Mouse (Mus musculus) stomach, embryonic 14.5 days (tissue): ENCODE results near the gene Adk. TPM values are rescaled to one million over a fixed set of nuclear protein-coding genes. Genes with fewer than 3 reads are reported as not detected.

Experiments used
- ATAC-seq: fragments of 200-750 bp; cut with Nextera tagmentation; 2 replicates; pipeline ENCODE4 v1.8.0; 2017; ENCODE audit warnings: low read depth, moderate TSS enrichment; ENCODE audit not compliant: insufficient number of reproducible peaks, insufficient read depth, low FRiP score
- H3K27ac ChIP-seq: fragments of 300-500 bp; sonication (generic); 2 replicates; pipeline ENCODE4 v1.5.1; 2014; ENCODE audit warnings: mild to moderate bottlenecking, low read length, moderate library complexity, mixed read lengths
- H3K27me3 ChIP-seq: fragments of 300-500 bp; sonication (generic); 2 replicates; pipeline ENCODE4 v1.6.1; 2014; ENCODE audit warnings: low read length, control low read depth, mixed read lengths; ENCODE audit not compliant: control insufficient read depth, insufficient read depth
- H3K36me3 ChIP-seq: fragments of 300-500 bp; sonication (generic); 2 replicates; pipeline ENCODE4 v1.6.1; 2014; ENCODE audit warnings: mild to moderate bottlenecking, control low read depth, low read length, moderate library complexity, mixed read lengths; ENCODE audit not compliant: control insufficient read depth, insufficient read depth
- H3K4me1 ChIP-seq: fragments of 300-500 bp; sonication (generic); 2 replicates; pipeline ENCODE4 v1.6.1; 2014; ENCODE audit warnings: low read length, control low read depth, mixed read lengths; ENCODE audit not compliant: control insufficient read depth, insufficient read depth
- H3K4me2 ChIP-seq: fragments of 300-500 bp; sonication (generic); replicated peaks from 2 replicates; pipeline ENCODE4 v1.6.1; 2014; ENCODE audit warnings: low read depth, low read length, control low read depth
- H3K4me3 ChIP-seq: fragments of 300-500 bp; sonication (generic); 2 replicates; pipeline ENCODE4 v1.5.1; 2014; ENCODE audit warnings: low read depth, low read length, control low read depth
- H3K9ac ChIP-seq: fragments of 300-500 bp; sonication (generic); replicated peaks from 2 replicates; pipeline ENCODE4 v1.6.1; 2014; ENCODE audit warnings: low read depth, mild to moderate bottlenecking, control low read depth, low read length, moderate library complexity, mixed read lengths
- H3K9me3 ChIP-seq: fragments of 300-500 bp; sonication (generic); 2 replicates; pipeline ENCODE4 v1.6.1; 2016; ENCODE audit warnings: low read depth, low read length, control low read depth; ENCODE audit not compliant: control insufficient read depth
- WGBS: fragments of 180-500 bp; shearing (Covaris S2); extraction: QIAGEN DNeasy Blood & Tissue Kit; methylation state at CpG from one replicate; pipeline ENCODE4 v1.1.7; 2014; 5-methylcytosine and 5-hydroxymethylcytosine counted together
- polyA plus RNA-seq: library from polyadenylated mRNA; unstranded; fragments of >200 nt; fragmentation: Nextera tagmentation; extraction: Ambion mirVana; gene quantifications from 2 replicates; pipeline ENCODE4 v1.2.1, GENCODE M21; 2014

Adk gene
- 139 and 145 TPM in 2 replicates for polyA plus RNA-seq

- WGBS: under 1% methylated on average over 46 of the region's 48 CpGs
- H3K9me3 ChIP-seq: no peaks in the 10 kb centered on the region
- ATAC-seq: peak; percentile 97
Measured at GRCm38 (mm10) chr14:21052112-21052780, at the start of gene Adk, which contains the start of gene Ap3m1. Adk (plus strand) TSS chr14:21052574. Ap3m1 (minus strand) TSS chr14:21052508.

GRCm38 (mm10) chr14:21013800-21014334 is 38.5 kb upstream of the Adk start:
- WGBS: 89% methylated on average over 5 of the region's 5 CpGs
- H3K27ac ChIP-seq: no peak overlapping the region
- H3K4me2 ChIP-seq: no peak overlapping the region
- no peaks in the 10 kb centered on the region for H3K27me3 ChIP-seq
- peaks cover 18% of the 10 kb centered on the region for H3K36me3 ChIP-seq
- no peaks in the 10 kb centered on the region for H3K9me3 ChIP-seq
- no peak overlapping the region for H3K9ac ChIP-seq
- no peaks in the 10 kb centered on the region for H3K4me1 ChIP-seq
- no peak overlapping the region for H3K4me3 ChIP-seq
- no peak for ATAC-seq

More at GRCm38 (mm10) chr14:21052112-21052780, at the start of gene Adk, which contains the start of gene Ap3m1:
- Histone ChIP-seq H3K36me3 (no peaks in the 10 kb centered on the region), H3K4me1 (0 out of 2 replicates have a peak, but pooled peaks cover 4% of the 10 kb centered on the region), H3K27ac (peak within 1 kb of the TSS; percentile 89), H3K4me3 (peak within 1 kb of the TSS; percentile 94), H3K4me2 (peak within 1 kb of the TSS; percentile 60), H3K27me3 (no peaks in the 10 kb centered on the region), H3K9ac (peak within 1 kb of the TSS; percentile 66)

GRCm38 (mm10) chr14:21017871-21018270 is 34.5 kb upstream of the Adk start:
- 92% methylated on average over 5 of the region's 5 CpGs for WGBS
- Histone ChIP-seq H3K4me3 (no peak overlapping the region), H3K36me3 (peaks cover 44% of the 10 kb centered on the region), H3K4me2 (no peak overlapping the region), H3K27ac (no peak overlapping the region), H3K4me1 (no peaks in the 10 kb centered on the region), H3K9me3 (no peaks in the 10 kb centered on the region), H3K9ac (no peak overlapping the region), H3K27me3 (no peaks in the 10 kb centered on the region)
- ATAC-seq: no peak

- Histone ChIP-seq H3K27ac (no peak overlapping the region), H3K4me2 (no peak overlapping the region), H3K4me3 (no peak overlapping the region), H3K4me1 (no peaks in the 10 kb centered on the region), H3K9me3 (no peaks in the 10 kb centered on the region), H3K36me3 (peaks cover 48% of the 10 kb centered on the region), H3K9ac (no peak overlapping the region), H3K27me3 (no peaks in the 10 kb centered on the region)
- 40% methylated on average over 3 of the region's 3 CpGs for WGBS
- no peak for ATAC-seq
Measured at GRCm38 (mm10) chr14:21018977-21019376, 33.4 kb upstream of the Adk start.

- no peak for ATAC-seq
- H3K4me1 ChIP-seq: no peaks in the 10 kb centered on the region
- H3K27ac ChIP-seq: no peak overlapping the region
- 94% methylated on average over 8 of the region's 8 CpGs for WGBS
- no peak overlapping the region for H3K4me2 ChIP-seq
- H3K9ac ChIP-seq: no peak overlapping the region
- H3K9me3 ChIP-seq: no peaks in the 10 kb centered on the region
- H3K27me3 ChIP-seq: no peaks in the 10 kb centered on the region
- H3K36me3 ChIP-seq: peaks cover 53% of the 10 kb centered on the region
- H3K4me3 ChIP-seq: no peak overlapping the region
Measured at GRCm38 (mm10) chr14:21020435-21020834, 31.9 kb upstream of the Adk start.

GRCm38 (mm10) chr14:21027542-21027941 is 24.8 kb upstream of the Adk start:
- peaks cover 4% of the 10 kb centered on the region; the same call in 1 of the 2 replicates for H3K4me1 ChIP-seq
- no peaks in the 10 kb centered on the region for H3K27me3 ChIP-seq
- no peak overlapping the region for H3K9ac ChIP-seq
- no peak overlapping the region for H3K27ac ChIP-seq
- no peak for ATAC-seq
- H3K9me3 ChIP-seq: no peaks in the 10 kb centered on the region
- no peak overlapping the region for H3K4me3 ChIP-seq
- H3K4me2 ChIP-seq: no peak overlapping the region
- H3K36me3 ChIP-seq: peaks cover 40% of the 10 kb centered on the region

- peaks cover 4% of the 10 kb centered on the region; the same call in 1 of the 2 replicates for H3K4me1 ChIP-seq
- no peak overlapping the region for H3K4me2 ChIP-seq
- H3K36me3 ChIP-seq: peaks cover 41% of the 10 kb centered on the region
- WGBS: 87% methylated on average over 11 of the region's 11 CpGs
- no peaks in the 10 kb centered on the region for H3K9me3 ChIP-seq
- no peak for ATAC-seq
- H3K9ac ChIP-seq: no peak overlapping the region
- H3K27me3 ChIP-seq: no peaks in the 10 kb centered on the region
- H3K4me3 ChIP-seq: no peak overlapping the region
- no peak overlapping the region for H3K27ac ChIP-seq
Measured at GRCm38 (mm10) chr14:21029025-21029659, 23.2 kb upstream of the Adk start.

- 72% methylated on average over 6 of the region's 6 CpGs for WGBS
Measured at GRCm38 (mm10) chr14:21031783-21032511, 20.4 kb upstream of the Adk start.

More at GRCm38 (mm10) chr14:21031783-21032511, 20.4 kb upstream of the Adk start:
- peak; percentile 46; the same call in 1 of the 2 replicates for ATAC-seq
- H3K4me2 ChIP-seq: no peak overlapping the region
- H3K9me3 ChIP-seq: no peaks in the 10 kb centered on the region
- H3K9ac ChIP-seq: no peak overlapping the region
- peak overlapping the region; percentile 21; the same call in 1 of the 2 replicates for H3K27ac ChIP-seq
- no peak overlapping the region for H3K4me3 ChIP-seq
- H3K4me1 ChIP-seq: peaks cover 4% of the 10 kb centered on the region; the same call in 1 of the 2 replicates
- peaks cover 47% of the 10 kb centered on the region for H3K36me3 ChIP-seq
- H3K27me3 ChIP-seq: no peaks in the 10 kb centered on the region
